Mouse (Mus musculus): ENCODE measurements at regions not wholly inside any gene's neighbourhood (a gene's known extent, or its start where the extent isn't known, plus 50 kb on each side); places are given as distances from the start of the nearest gene placed in this dataset.
"Not testable (repeated sequence)": the region's sequence is repeated elsewhere in the genome, so short reads cannot be mapped to it uniquely, and the experiment has no call there.

DNA sequence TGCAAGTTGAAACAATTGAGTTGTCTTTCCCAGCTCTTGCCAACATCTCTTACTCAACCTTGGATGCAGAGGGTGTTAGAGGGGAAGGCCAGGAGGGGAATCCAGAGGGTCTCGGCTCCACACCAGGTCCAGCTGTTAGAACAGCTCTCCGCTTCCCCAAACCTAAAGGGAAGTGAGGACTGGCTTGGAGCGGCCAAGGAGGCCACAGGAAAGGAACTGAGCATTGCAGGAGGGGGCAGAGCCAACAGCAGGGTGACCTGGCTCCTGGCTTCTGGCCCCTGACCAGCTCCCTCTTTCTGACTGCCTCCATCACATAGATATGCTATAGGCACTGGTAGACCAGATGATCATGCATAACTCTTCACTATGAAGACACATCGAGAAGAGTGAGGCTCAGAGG is 351.4 kb downstream of the Sox9 start:
- no peak for DNase-seq (ENCODE audit: low spot score)

DNA sequence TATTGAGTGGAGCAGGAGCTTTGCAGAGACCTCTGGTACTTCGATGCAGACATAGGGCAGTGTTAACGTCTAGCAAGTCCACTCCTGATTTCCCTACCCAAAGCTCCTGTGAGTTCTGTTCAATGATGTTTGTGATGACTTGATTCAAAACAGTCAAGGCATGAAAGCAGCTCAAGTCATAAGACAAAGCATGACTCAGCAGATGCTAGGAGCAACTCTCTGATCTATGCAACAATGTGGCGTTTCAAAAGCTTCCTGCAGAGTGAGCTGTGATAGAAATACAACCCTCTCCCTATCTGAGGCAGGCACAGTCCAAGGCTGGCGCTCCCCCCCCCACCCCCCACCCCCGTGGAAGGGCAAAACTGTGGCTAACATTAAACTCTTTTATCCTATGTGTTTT is 353.2 kb downstream of the Sox9 start:
- no peak for DNase-seq (ENCODE audit: low spot score)

DNA sequence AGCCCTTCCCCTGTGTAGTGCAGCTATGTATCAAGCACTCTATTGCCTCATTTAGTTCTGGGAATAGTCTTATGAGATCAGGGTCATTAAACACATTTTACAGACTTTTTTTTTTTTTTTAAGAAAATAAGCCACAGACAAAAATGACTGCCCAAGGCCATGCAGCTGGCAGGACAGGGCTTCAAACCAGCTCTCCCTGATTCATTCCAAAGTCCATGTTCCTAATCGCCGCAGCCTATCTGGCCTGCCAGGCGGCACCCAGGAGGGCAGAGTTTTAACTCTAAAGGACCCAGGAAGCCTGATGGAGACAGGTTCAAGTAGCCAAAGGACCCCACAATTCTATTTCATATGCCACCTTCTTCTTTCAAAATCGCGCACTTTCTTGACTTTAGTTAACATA is 356.4 kb downstream of the Sox9 start:
- no peak for DNase-seq (ENCODE audit: low spot score)

DNA sequence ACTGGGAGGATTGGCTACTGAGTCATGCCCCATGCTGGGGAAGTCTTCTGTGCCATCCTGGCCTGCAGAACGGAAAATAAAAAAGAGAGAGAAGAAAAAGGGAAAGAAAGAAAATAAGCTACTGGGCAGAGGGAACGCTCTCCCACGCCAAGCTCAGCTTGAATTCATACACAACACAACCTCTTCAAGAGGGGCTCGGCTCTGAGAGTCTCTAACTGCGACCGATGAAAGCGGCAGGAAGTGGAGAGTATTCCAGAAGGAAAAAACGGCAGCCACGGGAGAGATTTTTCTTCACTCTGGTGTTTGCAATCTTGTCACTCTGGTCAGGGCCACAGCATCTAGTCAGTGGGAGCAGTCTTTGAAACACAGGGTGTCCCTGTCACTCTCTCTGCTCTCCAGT is 358.6 kb downstream of the Sox9 start:
- DNase-seq (ENCODE audit: low spot score), result no peak

DNA sequence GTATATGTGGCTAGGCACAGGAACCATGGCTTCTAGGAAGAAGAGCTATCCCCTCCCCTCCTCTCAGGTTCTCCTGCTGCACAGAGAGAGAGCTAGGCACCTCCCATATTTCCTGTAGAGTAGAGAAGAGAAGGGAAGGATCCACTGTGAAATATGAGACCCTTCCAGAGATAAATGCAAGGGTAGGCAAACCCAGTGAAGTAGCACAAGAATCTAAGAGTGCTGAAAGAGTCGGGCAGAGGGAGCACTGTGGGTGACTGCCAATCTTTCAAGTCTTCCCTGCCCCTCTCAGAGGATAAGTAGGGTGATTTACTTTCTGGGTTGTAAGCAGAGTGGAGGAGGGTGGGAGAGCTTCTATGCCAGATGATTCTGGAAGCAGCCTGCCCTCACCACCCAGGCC is 360.8 kb downstream of the Sox9 start:
- no peak for DNase-seq (ENCODE audit: low spot score)

DNA sequence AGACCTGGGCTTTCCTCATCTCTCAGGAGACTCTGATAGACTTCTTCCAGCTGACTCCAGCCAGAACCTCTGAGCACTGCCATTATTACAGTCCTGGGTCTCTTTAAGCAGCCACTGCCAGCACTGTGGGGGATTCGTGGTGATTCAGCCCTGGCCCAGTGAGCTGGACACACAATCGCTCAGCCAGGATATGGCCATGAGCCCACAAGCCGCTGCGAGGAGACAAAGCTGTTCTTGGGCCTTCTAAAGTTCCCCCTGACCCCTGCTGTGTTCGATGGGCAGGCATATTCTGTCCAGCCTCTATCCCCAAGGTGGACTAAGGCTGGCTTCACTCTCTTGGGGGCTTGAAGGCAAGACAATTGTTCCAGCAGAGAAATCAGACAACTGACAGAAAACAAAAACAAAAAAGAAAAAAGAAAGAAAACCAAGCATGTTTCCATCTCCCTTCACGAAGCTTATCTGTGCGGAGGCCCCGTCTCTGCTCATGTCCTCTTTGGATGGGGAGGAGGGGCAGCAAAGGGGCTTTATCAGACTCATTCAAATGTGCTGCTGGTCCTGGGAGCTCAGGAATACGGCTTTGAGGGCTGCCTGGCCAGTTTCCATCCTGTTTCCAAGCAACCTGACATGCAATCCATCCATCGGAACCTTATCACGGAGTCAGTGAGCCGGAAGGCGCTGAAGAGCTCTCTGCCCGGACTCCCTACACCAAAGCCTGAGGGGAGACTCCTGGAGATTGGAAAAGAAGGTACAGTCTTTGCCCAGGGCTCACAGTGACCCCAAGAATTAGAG is 362.0 kb downstream of the Sox9 start:
- DNase-seq (ENCODE audit: low spot score), result no peak

DNA sequence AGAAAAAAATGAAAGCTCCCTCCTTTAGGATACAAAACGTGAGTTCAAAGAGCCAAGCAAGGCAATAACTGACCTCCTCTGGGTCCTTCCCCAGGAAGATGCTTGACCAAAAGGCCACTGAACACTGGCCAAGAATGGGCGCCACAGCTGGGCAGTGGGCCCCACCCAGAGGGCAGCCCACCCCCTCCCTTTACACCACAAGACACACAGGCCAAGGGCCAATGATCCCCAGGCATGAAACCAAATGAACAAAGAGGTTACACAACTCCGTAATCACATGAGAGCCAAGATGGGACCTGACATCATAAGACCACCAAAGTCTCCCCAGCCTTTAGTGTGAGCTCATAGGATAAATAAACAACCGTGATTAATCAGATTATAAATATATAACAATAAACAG is 363.7 kb downstream of the Sox9 start:
- DNase-seq (ENCODE audit: low spot score), result no peak

DNA sequence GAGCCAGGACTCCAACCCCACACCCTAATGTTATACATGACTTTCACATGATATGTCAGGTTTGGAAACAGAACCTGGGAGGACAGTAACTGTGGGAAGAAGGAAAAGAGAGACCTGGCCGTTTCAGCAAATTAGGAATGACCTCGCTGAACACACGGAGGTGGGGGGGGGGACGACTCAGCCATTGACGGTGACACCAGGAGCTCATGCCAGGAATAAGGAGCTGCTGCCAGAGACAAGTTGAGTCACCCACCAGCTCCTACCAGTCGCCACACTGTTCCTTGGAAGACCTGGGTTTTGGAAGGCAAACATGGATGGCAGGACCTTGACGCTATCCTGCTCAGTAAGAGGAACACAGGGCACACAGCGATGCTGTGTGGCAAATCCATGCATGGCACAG is 364.7 kb downstream of the Sox9 start:
- DNase-seq (ENCODE audit: low spot score), result no peak

DNA sequence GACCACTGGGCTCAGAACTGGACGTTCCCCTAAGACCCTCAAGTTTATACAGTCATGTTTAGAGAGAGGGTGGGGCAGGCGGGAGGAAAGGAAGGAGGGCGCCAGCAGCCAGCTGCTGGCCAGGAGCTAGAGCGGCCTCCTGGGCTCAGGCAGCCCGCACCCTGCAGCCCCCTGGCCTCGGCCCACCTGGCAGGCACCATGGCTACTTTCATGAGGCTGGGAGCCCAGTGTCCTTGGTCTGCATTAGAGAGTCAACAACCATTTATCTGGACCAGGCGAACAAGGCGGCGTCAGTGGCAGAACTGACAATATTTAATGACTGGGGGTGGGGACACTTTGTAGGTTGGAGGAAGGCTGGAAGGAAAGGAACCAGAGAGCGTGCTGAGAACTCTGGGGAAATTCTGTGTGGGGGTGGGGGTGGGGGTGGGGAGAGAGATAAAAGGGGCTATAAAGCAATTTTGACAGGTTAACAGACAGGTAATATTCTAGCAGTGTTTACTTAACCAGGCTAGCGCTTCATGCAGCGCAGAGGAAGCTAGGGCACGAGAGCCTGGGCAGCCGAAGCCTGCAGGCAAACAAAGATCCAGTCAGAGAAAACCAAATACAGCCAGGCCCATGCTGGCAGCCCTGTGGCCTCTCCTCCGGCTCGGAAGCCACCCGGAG is 365.6 kb downstream of the Sox9 start:
- DNase-seq (ENCODE audit: low spot score), result no peak

DNA sequence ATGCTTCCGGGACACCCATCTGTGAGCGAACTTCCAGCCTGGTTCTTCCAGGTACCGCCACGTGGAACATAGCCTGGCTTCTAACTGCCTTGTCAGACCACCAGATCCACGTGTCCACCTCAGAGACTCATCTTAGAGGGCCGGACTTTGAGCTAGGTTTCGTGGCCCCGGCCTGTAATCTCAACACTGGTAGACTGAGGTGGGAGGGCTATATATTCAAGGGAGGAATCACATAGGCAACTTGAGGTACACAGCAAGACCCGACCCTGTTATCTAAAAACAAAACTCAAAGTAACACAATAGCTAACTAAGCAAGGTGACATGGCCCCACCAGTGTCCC is 366.1 kb downstream of the Sox9 start:
- no peak for DNase-seq (ENCODE audit: low spot score)

DNA sequence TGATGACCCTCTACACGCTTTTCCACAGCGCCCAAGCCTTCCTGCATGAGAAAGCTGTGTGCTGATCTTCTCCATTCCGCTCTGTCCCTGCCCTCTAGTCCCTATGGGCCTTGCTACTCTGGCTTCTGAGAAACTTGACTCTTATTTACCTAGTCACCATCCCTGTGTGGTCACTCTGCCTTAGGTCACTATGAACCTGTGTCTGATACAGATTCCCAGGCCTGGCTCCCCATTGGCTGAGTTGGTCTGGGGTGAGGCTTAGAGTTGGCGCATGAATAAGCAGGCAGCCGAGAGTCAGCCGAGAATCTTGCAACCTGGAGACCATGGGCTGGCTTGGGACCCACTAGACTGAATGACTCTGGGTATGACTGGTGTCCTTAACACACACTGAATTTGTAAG is 373.5 kb downstream of the Sox9 start:
- no peak for DNase-seq (ENCODE audit: low spot score)

DNA sequence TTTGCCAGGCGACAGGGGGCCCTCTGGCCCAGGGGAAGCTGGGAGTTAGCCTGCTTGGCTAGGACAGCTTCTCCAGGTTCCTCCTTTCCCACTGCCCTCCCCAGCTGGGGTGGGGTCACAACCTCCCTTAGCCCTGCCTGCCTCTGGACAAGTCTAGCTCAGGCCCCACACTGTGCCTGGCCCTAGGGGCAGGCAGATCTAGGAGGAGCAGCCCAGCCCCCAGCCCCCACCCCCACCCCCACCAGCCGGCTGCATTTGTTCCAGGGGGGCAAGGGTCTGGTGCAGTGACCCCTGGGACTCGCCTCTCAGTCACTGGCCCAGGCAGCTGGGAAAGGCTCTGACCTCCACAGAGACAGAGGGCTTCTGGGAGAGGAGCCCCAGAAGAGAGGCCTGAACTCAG is 381.9 kb downstream of the Sox9 start:
- no peak for DNase-seq (ENCODE audit: low spot score)

DNA sequence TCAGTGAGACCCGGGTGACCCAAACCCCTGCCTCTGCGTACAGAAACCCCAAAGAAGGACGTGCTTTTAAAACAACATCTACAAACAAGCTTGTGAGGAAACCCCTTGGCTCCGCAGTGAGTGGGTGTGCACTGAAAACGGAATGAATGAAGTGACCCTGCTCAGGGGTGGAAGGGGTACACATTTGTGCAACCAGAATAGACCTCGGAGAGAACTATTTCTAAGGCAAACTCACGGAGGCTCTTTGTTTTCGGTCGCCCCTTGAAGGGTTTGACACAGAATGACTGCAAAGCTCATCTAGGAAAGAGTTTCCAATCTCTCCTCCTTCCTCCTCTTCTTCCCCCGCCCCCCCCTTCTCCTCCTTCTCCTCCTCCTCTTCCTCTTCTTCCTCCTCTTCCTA is 382.5 kb downstream of the Sox9 start:
- no peak for DNase-seq (ENCODE audit: low spot score)

DNA sequence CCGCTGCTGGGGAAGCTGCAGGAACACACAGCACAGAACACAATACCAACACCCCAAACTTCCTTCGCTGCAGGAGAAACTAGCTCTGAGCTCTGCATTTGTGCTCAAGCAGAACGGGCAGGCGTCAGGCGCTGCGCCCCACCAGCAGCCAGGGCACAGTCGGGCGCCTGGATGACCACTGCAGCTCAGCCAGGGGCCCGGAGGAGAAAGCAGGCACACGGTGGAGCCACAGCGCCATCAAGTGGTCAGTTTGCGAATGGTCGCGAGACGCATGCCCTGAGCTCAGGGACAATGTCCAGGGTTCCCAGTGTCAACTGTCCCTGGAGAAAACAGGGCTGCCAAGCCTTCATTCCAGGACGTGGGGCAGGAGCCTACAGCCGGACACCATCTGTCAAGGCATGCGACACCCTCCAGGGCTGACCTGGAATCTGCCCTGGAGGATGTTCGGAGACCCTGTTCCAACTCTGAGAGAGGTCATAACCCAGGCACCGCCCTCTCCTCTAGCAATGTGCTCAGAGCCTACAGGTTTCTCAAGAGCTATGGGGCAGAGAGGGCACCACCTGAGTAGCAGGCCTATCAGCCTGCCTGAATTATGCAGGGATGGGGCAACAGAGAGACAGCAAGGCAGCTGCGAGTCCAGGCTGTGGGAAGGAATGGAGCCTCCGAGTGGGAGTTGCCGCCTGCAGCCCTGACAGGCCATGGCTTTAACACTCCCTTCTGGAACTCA is 383.2 kb downstream of the Sox9 start:
- DNase-seq (ENCODE audit: low spot score), result no peak

DNA sequence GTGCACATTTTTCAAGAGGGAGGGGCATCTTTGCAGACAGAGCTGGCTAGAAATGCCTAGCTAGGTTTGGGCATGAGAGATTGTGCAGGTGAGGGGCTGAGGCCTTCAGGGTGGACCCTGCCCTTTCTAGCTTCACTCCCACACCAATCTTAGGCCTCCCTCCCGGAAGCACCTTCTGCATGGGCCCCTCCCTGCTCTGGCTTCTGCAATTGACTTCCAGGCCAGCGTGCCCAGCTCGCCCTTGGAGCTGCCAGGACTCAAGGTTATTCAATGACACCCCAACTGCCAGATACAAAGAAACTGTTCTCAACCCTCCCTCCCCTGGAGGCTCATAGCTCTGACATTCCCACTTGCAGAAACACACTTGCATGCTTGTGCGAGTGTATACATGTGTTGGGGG is 384.5 kb downstream of the Sox9 start:
- no peak for DNase-seq (ENCODE audit: low spot score)

DNA sequence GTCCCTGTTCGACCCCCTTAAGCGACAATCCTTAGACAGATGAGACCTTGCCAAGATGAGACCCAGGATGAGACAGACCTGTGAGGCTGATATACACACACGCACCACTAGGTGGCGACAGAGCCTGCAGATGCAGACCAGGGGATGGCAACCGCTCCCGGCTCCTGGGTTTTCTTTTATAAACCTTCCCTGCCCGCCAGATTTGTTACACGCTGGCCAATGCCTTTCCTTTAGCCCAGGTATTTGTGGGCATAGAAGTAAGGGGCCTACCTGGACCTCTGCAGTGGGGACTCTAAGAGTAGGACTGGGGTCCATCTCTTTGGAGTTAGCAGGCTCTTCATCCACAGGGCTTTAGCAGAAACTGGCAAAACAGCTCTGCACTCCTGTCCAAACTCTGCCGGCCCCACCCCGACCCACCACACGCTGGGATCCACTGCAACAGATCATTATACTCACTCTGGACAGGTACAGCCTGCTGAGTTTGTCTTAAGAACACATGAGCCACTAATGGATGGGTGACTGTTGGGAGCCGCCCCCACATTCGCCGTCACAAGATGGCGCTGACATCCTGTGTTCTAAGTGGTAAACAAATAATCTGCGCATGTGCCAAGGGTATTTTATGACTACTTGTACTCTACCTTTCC is 390.6 kb downstream of the Sox9 start:
- no peak for DNase-seq (ENCODE audit: low spot score)

DNA sequence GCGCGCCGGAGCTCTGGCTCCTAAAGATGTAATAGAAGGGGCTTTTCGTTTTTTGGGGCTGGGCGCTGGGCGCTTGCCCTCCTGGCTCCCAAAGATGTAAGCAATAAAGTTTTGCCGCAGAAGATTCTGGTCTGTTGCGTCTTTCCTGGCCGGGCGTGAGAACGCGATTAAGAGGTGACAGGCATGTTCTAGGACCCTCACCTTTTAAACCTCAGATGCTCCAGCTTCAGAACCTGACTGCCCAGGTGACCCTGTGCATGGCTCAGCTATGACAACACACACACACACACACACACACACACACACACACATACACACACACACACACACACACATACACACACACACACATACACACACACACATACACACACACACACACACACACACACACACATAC is 391.3 kb downstream of the Sox9 start:
- not testable (repeated sequence) for DNase-seq (ENCODE audit: low spot score)

DNA sequence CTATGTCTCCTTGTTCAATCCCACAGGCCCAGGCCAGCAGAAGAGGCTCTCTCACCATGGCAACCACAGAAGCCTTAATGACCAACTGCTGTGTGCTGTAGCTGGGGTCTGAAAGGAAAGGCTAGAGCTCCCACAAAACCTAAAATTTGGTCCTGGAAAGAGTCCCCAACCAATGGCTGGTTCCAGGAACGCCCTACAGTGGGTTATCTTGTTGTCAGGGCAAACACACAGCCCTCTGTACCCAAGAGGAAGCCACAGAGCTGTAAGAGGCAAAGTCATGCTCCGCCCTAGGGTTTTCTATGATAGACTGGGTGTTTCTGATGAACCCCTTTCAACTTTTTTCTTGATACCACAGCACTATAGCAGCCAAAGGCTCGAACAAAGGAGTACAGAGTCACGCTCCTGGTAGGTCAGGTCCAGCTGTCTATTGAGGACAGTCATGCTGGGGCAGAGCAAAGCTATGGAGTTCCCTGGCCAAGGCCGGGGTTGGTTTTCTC is 392.0 kb downstream of the Sox9 start:
- DNase-seq (ENCODE audit: low spot score), result no peak

DNA sequence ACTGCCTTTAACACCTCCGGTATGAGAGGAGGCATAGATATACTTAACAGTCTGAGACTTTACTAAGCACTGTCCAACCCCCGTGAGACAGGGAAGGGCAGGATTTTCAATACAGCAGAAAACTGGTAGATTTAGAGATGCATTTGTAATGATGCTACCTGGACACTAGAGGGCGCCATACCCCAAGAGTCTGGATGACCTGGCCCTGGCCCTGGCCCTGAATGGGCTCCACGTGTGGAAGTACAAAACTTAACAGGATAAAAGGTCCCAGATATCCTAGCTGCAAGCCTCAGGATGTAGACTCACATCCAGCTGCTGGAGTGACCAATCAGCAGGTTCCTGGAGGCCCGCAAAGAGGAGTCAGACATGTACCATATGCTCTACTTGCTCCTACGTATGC is 393.3 kb downstream of the Sox9 start:
- no peak for DNase-seq (ENCODE audit: low spot score)

DNA sequence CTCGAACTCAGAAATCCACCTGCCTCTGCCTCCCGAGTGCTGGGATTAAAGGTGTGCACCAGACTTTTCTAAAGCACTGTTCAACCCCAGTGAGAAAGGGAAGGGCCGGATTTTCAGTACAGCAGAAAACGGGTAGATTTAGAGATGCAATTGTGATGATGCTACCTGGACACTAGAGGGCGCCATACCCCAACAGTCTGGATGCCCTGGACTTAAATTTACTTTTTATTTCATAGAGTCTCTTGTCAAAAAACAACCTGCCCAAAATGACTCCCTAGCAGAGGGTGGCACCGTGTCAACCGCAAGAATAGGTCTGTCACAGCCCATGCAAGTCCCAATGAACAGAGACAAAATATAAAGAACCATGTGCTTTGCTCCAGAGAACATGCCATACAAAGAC is 394.2 kb downstream of the Sox9 start:
- DNase-seq (ENCODE audit: low spot score), result peak; percentile 25

DNA sequence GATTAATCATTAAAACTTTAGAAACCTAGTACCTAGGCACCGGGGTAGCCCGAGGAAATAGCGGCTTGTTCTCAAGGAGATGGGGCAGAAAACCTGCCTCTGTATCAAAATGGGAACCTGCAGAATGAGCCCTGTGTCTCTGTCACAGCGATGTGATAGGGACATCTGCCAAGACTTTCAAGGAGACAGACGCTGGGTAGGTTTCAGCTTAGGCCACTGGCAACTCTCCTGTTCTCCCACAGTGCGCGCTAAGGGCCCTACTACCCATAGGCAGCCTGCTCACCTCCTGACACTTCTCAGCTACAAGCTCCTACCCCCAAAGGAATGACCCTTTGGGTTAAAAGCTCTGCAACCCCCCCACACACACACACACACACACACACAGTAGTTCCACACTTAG is 396.4 kb downstream of the Sox9 start:
- DNase-seq (ENCODE audit: low spot score), result no peak

DNA sequence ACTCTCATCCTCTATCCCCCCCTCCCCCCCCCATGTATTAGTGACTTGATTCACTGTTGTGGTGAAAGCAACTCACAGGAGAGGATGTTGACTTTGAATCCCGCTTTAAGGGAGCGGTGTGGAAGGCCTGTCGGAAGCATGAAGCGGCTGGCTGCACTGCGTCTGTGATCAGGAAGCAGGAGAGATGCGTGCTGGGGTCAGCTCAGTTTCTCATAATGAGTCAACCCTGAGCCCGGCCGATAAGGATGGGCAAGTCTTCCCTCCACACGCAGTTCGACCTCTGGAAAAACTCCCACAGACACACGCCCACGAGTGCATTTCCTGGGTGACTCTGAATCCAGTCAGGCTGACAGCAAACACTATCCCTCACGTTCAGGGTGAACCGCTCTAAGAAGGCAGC is 398.0 kb downstream of the Sox9 start:
- DNase-seq (ENCODE audit: low spot score), result no peak

Measured in c-Kit-positive CD71-positive TER-119-positive erythroid progenitor cells, embryonic 14.5 days (primary cell).